Mouse (Mus musculus) CH12.LX (cell line): ENCODE measurements at regions not wholly inside any gene's neighbourhood (a gene's known extent, or its start where the extent isn't known, plus 50 kb on each side); places are given as distances from the start of the nearest gene placed in this dataset.

Experiments used
- CHD1 ChIP-seq: IDR thresholded peaks from 2 replicates; pipeline ENCODE4 v1.6.1; 2012; ENCODE audit warnings: low read depth, low read length, improper control_type of control experiment, inconsistent platforms
- CTCF ChIP-seq, 2 experiments: IDR thresholded peaks in 1 of 2; conservative IDR thresholded peaks in 1 of 2; 2 replicates each; pipeline ENCODE4 v1.5.1; 2011 to 2012; ENCODE audit warnings: low read depth in 2 of 2, low read length in 2 of 2, improper control_type of control experiment in 1 of 2, inconsistent platforms in 1 of 2, mild to moderate bottlenecking in 1 of 2, moderate library complexity in 1 of 2
- E2F4 ChIP-seq: IDR thresholded peaks from 2 replicates; pipeline ENCODE4 v1.6.1; 2011; ENCODE audit warnings: low read depth, low read length, improper control_type of control experiment; ENCODE audit not compliant: insufficient replicate concordance
- EP300 ChIP-seq: IDR thresholded peaks from 2 replicates; pipeline ENCODE4 v1.6.1; 2011; ENCODE audit warnings: low read length, improper control_type of control experiment
- GABPA ChIP-seq: IDR thresholded peaks from 2 replicates; pipeline ENCODE4 v1.6.1; 2012; ENCODE audit warnings: low read depth, low read length, improper control_type of control experiment, inconsistent platforms; ENCODE audit not compliant: insufficient replicate concordance
- JUN ChIP-seq: IDR thresholded peaks from 2 replicates; pipeline ENCODE4 v1.6.1; 2011; ENCODE audit warnings: low read depth, mild to moderate bottlenecking, low read length, improper control_type of control experiment, moderate library complexity; ENCODE audit not compliant: insufficient read depth
- KAT2A ChIP-seq: IDR thresholded peaks from 2 replicates; pipeline ENCODE4 v1.6.1; 2012; ENCODE audit warnings: low read length, improper control_type of control experiment, inconsistent platforms; ENCODE audit not compliant: insufficient replicate concordance
- MAX ChIP-seq: IDR thresholded peaks from 2 replicates; pipeline ENCODE4 v1.6.1; 2011; ENCODE audit warnings: low read length, improper control_type of control experiment
- MXI1 ChIP-seq: IDR thresholded peaks from 2 replicates; pipeline ENCODE4 v1.6.1; 2011; ENCODE audit warnings: mild to moderate bottlenecking, low read depth, low read length, improper control_type of control experiment
- NRF1 ChIP-seq: IDR thresholded peaks from 2 replicates; pipeline ENCODE4 v1.6.1; 2014; ENCODE audit warnings: low read depth, mild to moderate bottlenecking, inconsistent platforms, low read length, improper control_type of control experiment, moderate library complexity
- POLR2A ChIP-seq: IDR thresholded peaks from 2 replicates; pipeline ENCODE4 v1.6.1; 2011; ENCODE audit warnings: low read depth, mild to moderate bottlenecking, improper control_type of control experiment, low read length
- POLR2AphosphoS2 ChIP-seq: IDR thresholded peaks from 2 replicates; pipeline ENCODE4 v1.6.1; 2011; ENCODE audit warnings: low read depth, low read length, improper control_type of control experiment
- SIN3A ChIP-seq: IDR thresholded peaks from 2 replicates; pipeline ENCODE4 v1.6.1; 2012; ENCODE audit warnings: low read length, improper control_type of control experiment, inconsistent platforms
- ZC3H11A ChIP-seq: IDR thresholded peaks from 2 replicates; pipeline ENCODE4 v1.6.1; 2012; ENCODE audit warnings: low read depth, mild to moderate bottlenecking, inconsistent platforms, low read length, improper control_type of control experiment

GRCm38 (mm10) chr8:35144401-35144800, 621.2 kb upstream of the Gm19410 start:
- no peak for TF ChIP-seq CTCF (conservative IDR thresholded peaks at IDR 0.05 in 1 of 2, IDR thresholded peaks at IDR 0.05 in 1 of 2; ENCODE audit: low read depth in 2 of 2, low read length in 2 of 2)
- no peak for TF ChIP-seq MXI1
- TF ChIP-seq NRF1: no peak
- no peak for TF ChIP-seq EP300
- no peak for TF ChIP-seq ZC3H11A
- no peak for TF ChIP-seq KAT2A
- no peak for TF ChIP-seq MAX
- TF ChIP-seq E2F4: no peak
- no peak for TF ChIP-seq GABPA
- no peak for TF ChIP-seq POLR2A
- no peak for TF ChIP-seq SIN3A
- TF ChIP-seq CHD1: no peak
- no peak for TF ChIP-seq POLR2AphosphoS2
- TF ChIP-seq JUN: no peak
